Mouse (Mus musculus): ENCODE data around the gene Larp7.

DNA sequence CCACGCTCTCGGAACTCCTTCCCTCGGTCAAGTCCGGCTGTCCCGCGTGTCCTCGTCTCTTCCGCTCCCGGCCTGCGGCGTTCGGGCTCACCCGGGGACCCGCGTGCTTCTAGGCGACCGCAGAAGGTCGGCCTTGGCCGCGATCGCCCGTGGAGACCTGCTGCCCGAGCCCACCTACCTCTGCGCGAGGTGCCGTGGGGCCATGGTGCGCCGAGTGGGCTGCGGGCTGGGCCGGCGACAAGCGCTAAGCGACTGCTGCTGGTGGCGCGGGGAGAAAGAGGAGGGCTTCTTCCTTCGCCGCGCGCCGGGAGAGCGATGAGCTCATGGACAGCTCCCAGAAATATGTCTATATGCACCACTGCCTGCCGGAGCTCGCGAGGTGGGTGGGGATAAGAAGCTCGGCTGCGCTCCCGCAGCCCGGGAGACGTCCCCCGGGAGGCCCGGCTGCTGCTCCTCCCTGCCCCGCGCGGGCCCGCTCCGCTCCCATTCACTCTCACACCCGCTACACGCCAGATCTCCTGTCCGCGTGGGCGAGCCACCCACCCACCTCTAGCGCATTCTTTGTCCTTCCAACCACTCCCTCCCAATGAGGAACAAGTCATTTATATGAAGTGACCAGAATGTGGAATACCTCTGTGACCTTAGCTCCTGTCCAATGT, 54.3 kb downstream of the Larp7 start, which contains the start of gene Ank2:
- no peak for TF ChIP-seq POLR2A (IDR thresholded peaks at IDR 0.05; ENCODE audit: insufficient read depth, low read length)
- no peak for TF ChIP-seq CTCF (IDR thresholded peaks at IDR 0.05; ENCODE audit: low read depth, low read length)
- TF ChIP-seq EP300 (IDR thresholded peaks at IDR 0.05; ENCODE audit: insufficient read depth, low read depth, low read length), result no peak
